Mouse (Mus musculus): ENCODE results near the gene Rag2. TPM values are rescaled to one million over a fixed set of nuclear protein-coding genes. Genes with fewer than 3 reads are reported as not detected.
A peak's percentile ranks its signal among the peaks of the same experiment; 100 is the strongest.

Gene Rag2
- 0.09 and 0.31 TPM in 2 replicates for polyA plus RNA-seq (2016; fragmentation: Nextera tagmentation; extraction: Ambion mirVana)

- H3K9me3 ChIP-seq = no peaks in the 10 kb centered on the region
- H3K4me1 ChIP-seq = peaks cover 7% of the 10 kb centered on the region
- H3K27ac ChIP-seq = no peak within 1 kb of the TSS
- H3K9ac ChIP-seq = no peak within 1 kb of the TSS
- no peak for ATAC-seq (ENCODE audit: insufficient number of reproducible peaks, insufficient read depth, low FRiP score, low TSS enrichment)
- H3K4me2 ChIP-seq (replicated peaks) = no peak within 1 kb of the TSS
- no peak within 1 kb of the TSS for H3K4me3 ChIP-seq
- 47% methylated on average over 4 of the region's 4 CpGs for WGBS
- no peaks in the 10 kb centered on the region for H3K27me3 ChIP-seq
- no peaks in the 10 kb centered on the region for H3K36me3 ChIP-seq
Observed at GRCm38 (mm10) chr2:101624526-101624925, at the start of gene Rag2. Rag2 (plus strand) TSS chr2:101624718.

- Histone ChIP-seq H3K4me3 (no peak overlapping the region), H3K4me2 (replicated peaks) (no peak overlapping the region), H3K27me3 (no peaks in the 10 kb centered on the region), H3K9me3 (no peaks in the 10 kb centered on the region), H3K9ac (no peak overlapping the region), H3K36me3 (no peaks in the 10 kb centered on the region), H3K4me1 (no peaks in the 10 kb centered on the region), H3K27ac (no peak overlapping the region)
- no peak for ATAC-seq (ENCODE audit: insufficient number of reproducible peaks, insufficient read depth, low FRiP score, low TSS enrichment)
- 79% methylated on average over 4 of the region's 4 CpGs for WGBS
Observed at GRCm38 (mm10) chr2:101577243-101577642, 47.3 kb upstream of the Rag2 start.

- Histone ChIP-seq H3K27ac (no peak overlapping the region), H3K27me3 (no peaks in the 10 kb centered on the region), H3K4me3 (no peak overlapping the region), H3K36me3 (no peaks in the 10 kb centered on the region), H3K9ac (no peak overlapping the region), H3K4me2 (replicated peaks) (no peak overlapping the region), H3K4me1 (no peaks in the 10 kb centered on the region), H3K9me3 (no peaks in the 10 kb centered on the region)
- WGBS = 52% methylated on average over 2 of the region's 2 CpGs
- ATAC-seq (ENCODE audit: insufficient number of reproducible peaks, insufficient read depth, low FRiP score, low TSS enrichment) = 0 out of 2 replicates have a peak, but pooled peaks have one; percentile 41
Observed at GRCm38 (mm10) chr2:101580027-101580426, 44.5 kb upstream of the Rag2 start.

- no peak overlapping the region for H3K4me3 ChIP-seq
- H3K27ac ChIP-seq = no peak overlapping the region
- no peaks in the 10 kb centered on the region for H3K9me3 ChIP-seq
- no peak overlapping the region for H3K4me2 ChIP-seq (replicated peaks)
- WGBS = 53% methylated on average over 1 of the region's 1 CpGs
- H3K27me3 ChIP-seq = no peaks in the 10 kb centered on the region
- H3K36me3 ChIP-seq = no peaks in the 10 kb centered on the region
- H3K4me1 ChIP-seq = no peaks in the 10 kb centered on the region
- no peak for ATAC-seq (ENCODE audit: insufficient number of reproducible peaks, insufficient read depth, low FRiP score, low TSS enrichment)
- no peak overlapping the region for H3K9ac ChIP-seq
Observed at GRCm38 (mm10) chr2:101580428-101580827, 44.1 kb upstream of the Rag2 start.

- Histone ChIP-seq H3K4me2 (replicated peaks) (no peak overlapping the region), H3K36me3 (no peaks in the 10 kb centered on the region), H3K9me3 (no peaks in the 10 kb centered on the region), H3K4me1 (no peaks in the 10 kb centered on the region), H3K27me3 (no peaks in the 10 kb centered on the region), H3K4me3 (no peak overlapping the region), H3K9ac (no peak overlapping the region), H3K27ac (no peak overlapping the region)
- 68% methylated on average over 3 of the region's 3 CpGs for WGBS
- ATAC-seq (ENCODE audit: insufficient number of reproducible peaks, insufficient read depth, low FRiP score, low TSS enrichment) = no peak
Observed at GRCm38 (mm10) chr2:101580977-101581376, 43.5 kb upstream of the Rag2 start.

GRCm38 (mm10) chr2:101581418-101581817 lies 43.1 kb upstream of the Rag2 start:
- no peaks in the 10 kb centered on the region for H3K36me3 ChIP-seq
- H3K9me3 ChIP-seq = no peaks in the 10 kb centered on the region
- H3K4me2 ChIP-seq (replicated peaks) = no peak overlapping the region
- ATAC-seq (ENCODE audit: insufficient number of reproducible peaks, insufficient read depth, low FRiP score, low TSS enrichment) = no peak
- 81% methylated on average over 3 of the region's 3 CpGs for WGBS
- H3K4me1 ChIP-seq = no peaks in the 10 kb centered on the region
- H3K27me3 ChIP-seq = no peaks in the 10 kb centered on the region
- H3K9ac ChIP-seq = no peak overlapping the region
- H3K4me3 ChIP-seq = no peak overlapping the region
- no peak overlapping the region for H3K27ac ChIP-seq

- no peak overlapping the region for H3K9ac ChIP-seq
- H3K36me3 ChIP-seq = no peaks in the 10 kb centered on the region
- H3K27me3 ChIP-seq = no peaks in the 10 kb centered on the region
- H3K9me3 ChIP-seq = no peaks in the 10 kb centered on the region
- no peak overlapping the region for H3K27ac ChIP-seq
- ATAC-seq (ENCODE audit: insufficient number of reproducible peaks, insufficient read depth, low FRiP score, low TSS enrichment) = no peak
- peaks cover 21% of the 10 kb centered on the region for H3K4me1 ChIP-seq
- H3K4me3 ChIP-seq = no peak overlapping the region
- H3K4me2 ChIP-seq (replicated peaks) = no peak overlapping the region
- WGBS = 60% methylated on average over 8 of the region's 8 CpGs
Observed at GRCm38 (mm10) chr2:101591356-101591755, 33.2 kb upstream of the Rag2 start.

- no peak overlapping the region for H3K27ac ChIP-seq
Observed at GRCm38 (mm10) chr2:101592023-101592841, 32.3 kb upstream of the Rag2 start.

GRCm38 (mm10) chr2:101592886-101593285 lies 31.6 kb upstream of the Rag2 start:
- WGBS = 43% methylated on average over 8 of the region's 8 CpGs
- H3K4me2 ChIP-seq (replicated peaks) = no peak overlapping the region
- ATAC-seq (ENCODE audit: insufficient number of reproducible peaks, insufficient read depth, low FRiP score, low TSS enrichment) = no peak; the same call in 1 of the 2 replicates
- peaks cover 21% of the 10 kb centered on the region for H3K4me1 ChIP-seq
- H3K27me3 ChIP-seq = no peaks in the 10 kb centered on the region
- no peak overlapping the region for H3K9ac ChIP-seq
- H3K4me3 ChIP-seq = no peak overlapping the region
- no peak overlapping the region for H3K27ac ChIP-seq
- H3K36me3 ChIP-seq = no peaks in the 10 kb centered on the region
- H3K9me3 ChIP-seq = no peaks in the 10 kb centered on the region

More at GRCm38 (mm10) chr2:101592023-101592841, 32.3 kb upstream of the Rag2 start:
- H3K4me3 ChIP-seq = no peak overlapping the region
- H3K4me1 ChIP-seq = peaks cover 21% of the 10 kb centered on the region
- no peak overlapping the region for H3K9ac ChIP-seq
- H3K36me3 ChIP-seq = no peaks in the 10 kb centered on the region
- no peak overlapping the region for H3K4me2 ChIP-seq (replicated peaks)
- no peaks in the 10 kb centered on the region for H3K27me3 ChIP-seq
- peak; percentile 62; the same call in 1 of the 2 replicates for ATAC-seq (ENCODE audit: insufficient number of reproducible peaks, insufficient read depth, low FRiP score, low TSS enrichment)
- no peaks in the 10 kb centered on the region for H3K9me3 ChIP-seq
- 22% methylated on average over 10 of the region's 10 CpGs for WGBS

GRCm38 (mm10) chr2:101594681-101595080 lies 29.8 kb upstream of the Rag2 start:
- Histone ChIP-seq H3K4me1 (peaks cover 29% of the 10 kb centered on the region), H3K27me3 (no peaks in the 10 kb centered on the region), H3K27ac (no peak overlapping the region), H3K36me3 (no peaks in the 10 kb centered on the region), H3K4me2 (replicated peaks) (no peak overlapping the region), H3K9me3 (no peaks in the 10 kb centered on the region), H3K9ac (no peak overlapping the region), H3K4me3 (no peak overlapping the region)
- 87% methylated on average over 5 of the region's 5 CpGs for WGBS
- ATAC-seq (ENCODE audit: insufficient number of reproducible peaks, insufficient read depth, low FRiP score, low TSS enrichment) = no peak

GRCm38 (mm10) chr2:101597186-101597585 lies 27.3 kb upstream of the Rag2 start:
- Histone ChIP-seq H3K9ac (no peak overlapping the region), H3K4me1 (peaks cover 34% of the 10 kb centered on the region), H3K9me3 (no peaks in the 10 kb centered on the region), H3K27me3 (no peaks in the 10 kb centered on the region), H3K27ac (no peak overlapping the region), H3K36me3 (no peaks in the 10 kb centered on the region), H3K4me2 (replicated peaks) (no peak overlapping the region), H3K4me3 (no peak overlapping the region)
- ATAC-seq (ENCODE audit: insufficient number of reproducible peaks, insufficient read depth, low FRiP score, low TSS enrichment) = no peak
